Mouse (Mus musculus): ENCODE results near the gene Igfbpl1.

The Igfbpl1 gene

DNA sequence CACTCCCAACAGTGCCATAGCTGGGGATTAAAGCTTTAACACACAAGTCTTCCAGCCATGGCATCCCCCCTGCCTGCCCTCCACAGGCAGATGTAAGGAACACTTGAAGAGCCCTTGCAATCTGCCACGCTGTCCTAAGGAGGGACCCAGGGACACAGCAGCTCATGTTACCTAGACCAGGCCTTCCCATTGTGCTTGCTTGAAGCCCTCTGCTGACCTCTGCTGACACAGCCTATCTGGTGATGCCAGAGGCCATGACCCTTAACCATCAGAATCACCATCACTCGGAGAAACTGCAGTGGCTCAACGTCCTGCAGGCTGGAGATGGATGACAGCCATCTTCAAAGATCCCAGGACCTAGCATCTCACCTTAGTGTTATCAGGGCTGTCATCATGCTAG is 4.7 kb downstream of the Igfbpl1 start:
- no peak for DNase-seq

DNA sequence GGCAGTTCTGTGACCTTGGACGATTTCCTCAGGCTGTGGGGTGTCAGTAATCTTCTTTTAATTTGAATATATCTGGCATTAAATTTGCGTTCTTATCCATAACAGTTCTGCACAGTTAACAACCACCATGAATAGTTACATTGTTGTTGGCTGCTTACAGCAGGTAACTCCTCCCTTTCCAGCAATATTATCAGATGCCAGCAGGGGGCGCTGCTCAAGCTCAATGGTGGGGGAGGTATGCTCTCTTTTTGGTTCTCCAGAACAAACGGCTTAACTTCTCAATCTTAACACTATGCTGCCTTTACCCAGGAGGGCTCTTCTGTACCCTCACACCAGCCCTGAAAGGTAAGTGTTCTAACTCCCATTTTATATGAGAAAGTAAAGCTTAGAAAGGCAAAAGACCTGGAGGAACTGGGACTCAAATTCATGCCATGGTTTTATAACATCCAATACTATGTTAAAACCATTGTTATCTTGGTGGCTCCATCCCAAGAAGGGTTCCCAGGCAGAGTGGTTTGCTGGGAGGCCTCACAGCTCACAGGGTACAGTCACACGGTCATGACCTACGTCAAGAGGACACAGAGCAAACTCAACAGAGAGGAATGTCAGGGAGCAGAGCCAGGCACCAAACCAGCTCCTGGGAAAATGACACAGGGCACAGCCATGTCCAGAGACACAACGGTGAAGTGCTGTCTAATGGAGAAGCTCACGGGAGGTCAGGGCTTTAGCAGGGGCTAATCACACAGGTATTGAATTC is 6.5 kb downstream of the Igfbpl1 start:
- peak; percentile 88 to 89 for DNase-seq

GRCm38 (mm10) chr4:45819208-45819931 is 7.4 kb downstream of the Igfbpl1 start:
- peak; percentile 62 to 76 for DNase-seq

- no peak for DNase-seq
Observed at GRCm38 (mm10) chr4:45818814-45819207, 7.9 kb downstream of the Igfbpl1 start.

DNA sequence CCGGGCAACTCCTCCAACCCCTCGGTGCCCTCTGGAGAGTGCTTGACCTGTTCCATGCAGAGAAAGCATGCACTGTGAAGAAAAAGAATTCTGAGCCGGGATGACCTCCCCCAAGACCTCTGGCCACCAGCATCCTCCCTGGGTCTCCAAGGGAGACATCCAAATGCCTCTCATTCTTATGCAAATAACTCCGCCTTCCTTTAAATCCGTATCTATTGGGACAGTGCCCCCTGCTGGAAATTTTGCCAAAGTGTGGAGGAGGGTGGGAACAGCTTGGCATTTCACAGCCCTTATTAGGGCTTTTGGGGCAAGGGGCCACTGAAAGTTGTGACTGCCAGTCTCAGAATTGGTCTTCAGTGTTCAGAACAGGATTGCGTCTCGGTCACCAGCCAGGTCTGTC is 11.2 kb downstream of the Igfbpl1 start:
- DNase-seq, result peak; percentile 80 to 83

DNA sequence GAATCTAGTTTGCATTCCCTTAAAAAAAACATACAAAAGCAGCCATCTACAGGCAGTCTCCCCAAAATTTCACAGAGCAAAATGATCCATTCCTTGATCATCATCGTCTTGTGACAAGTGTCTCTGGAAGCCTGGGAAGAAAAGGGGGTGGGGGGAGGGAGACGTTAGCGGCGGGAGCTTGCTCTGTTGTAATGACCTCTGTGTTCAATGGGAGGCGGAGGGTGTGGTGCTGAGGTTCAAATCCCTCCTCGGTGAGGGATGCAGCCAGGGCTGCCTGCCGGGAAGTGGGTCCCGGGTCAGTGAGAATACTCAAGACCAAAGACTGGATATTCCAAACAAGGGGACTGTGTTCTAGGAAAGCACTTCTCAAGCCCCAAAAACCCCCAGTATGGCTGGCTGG is 15.5 kb downstream of the Igfbpl1 start:
- DNase-seq, result no peak

- no peak for DNase-seq
Observed at GRCm38 (mm10) chr4:45808034-45808433, 18.7 kb downstream of the Igfbpl1 start.

GRCm38 (mm10) chr4:45802900-45803299 is 23.8 kb downstream of the Igfbpl1 start:
- DNase-seq, result no peak

DNA sequence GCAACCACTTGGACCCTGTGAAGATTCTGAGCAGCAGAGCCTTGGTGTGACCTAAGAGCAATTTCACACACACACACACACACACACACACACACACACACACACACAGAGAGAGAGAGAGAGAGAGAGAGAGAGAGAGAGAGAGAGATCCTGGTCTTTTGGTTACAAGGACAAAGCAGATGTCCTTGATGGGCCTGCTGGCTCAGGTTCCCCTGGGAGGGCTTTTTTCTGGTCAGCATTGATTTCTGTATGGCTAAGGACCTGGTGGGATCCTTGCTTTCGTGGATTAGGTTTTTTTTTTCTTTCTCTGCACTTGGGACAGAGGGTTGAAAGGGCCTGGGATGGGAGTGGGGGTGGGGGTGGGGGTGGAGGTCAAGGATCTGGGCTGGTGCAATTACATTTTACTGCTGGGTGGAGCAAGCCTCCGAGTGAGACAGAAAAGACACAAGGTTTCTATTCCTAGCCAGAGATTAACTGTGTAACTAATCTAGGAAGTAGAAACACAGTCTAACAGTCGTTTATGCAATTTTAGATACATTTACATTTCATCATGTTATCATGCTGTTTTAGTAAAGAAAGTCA is 26.7 kb downstream of the Igfbpl1 start:
- no peak for DNase-seq

DNA sequence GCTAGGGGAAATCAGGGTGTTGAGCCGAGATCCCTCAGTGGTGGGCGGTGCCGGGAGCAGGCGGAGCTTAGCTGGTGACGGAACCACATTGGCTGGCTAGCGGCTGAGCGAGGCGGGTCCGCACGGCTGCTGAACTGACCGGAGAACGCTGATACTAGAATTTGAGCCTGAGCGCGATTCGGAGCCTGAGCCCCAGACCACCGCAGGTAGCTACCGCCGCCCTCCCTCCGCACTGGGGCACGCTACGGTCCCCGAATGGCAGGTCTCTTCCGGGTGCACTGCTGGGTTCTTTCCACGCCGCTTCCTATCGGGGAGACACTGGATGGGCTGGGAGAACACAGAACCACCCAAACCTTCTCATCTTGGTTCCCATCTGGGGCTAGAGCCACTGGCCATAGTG is 27.8 kb downstream of the Igfbpl1 start, which contains the start of gene Aldh1b1:
Aldh1b1 (plus strand) TSS at position 59 of the 400 bp plus-strand sequence.
- DNase-seq, result peak; percentile 77 to 87

DNA sequence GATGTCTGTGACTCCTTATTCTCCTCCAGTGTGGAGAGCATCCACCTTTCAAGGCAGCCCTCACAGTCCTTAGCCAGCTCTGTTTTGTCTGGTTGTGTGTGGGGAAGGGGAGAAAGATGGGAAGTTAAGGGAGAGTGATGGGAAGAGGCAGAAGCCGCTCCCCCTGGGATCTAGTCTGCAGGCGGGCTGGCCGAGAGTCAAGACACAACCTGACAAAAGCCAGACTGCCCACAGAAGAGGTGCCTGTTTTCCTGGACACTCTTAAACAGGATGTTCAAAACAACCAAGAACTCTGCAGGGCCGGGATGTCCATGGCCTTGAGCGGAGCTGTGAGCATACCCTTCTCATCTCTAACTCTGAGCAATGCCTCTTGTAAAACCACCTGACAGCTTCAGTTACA is 30.0 kb downstream of the Igfbpl1 start:
- no peak for DNase-seq

- DNase-seq, result no peak
Observed at GRCm38 (mm10) chr4:45795191-45795811, 31.4 kb downstream of the Igfbpl1 start.

- no peak for DNase-seq
Observed at GRCm38 (mm10) chr4:45790018-45790417, 36.7 kb downstream of the Igfbpl1 start.

GRCm38 (mm10) chr4:45789263-45789958 is 37.3 kb downstream of the Igfbpl1 start:
- DNase-seq, result peak; percentile 94 to 97

GRCm38 (mm10) chr4:45788446-45789081 is 38.2 kb downstream of the Igfbpl1 start:
- DNase-seq, result peak; percentile 31 to 57

DNA sequence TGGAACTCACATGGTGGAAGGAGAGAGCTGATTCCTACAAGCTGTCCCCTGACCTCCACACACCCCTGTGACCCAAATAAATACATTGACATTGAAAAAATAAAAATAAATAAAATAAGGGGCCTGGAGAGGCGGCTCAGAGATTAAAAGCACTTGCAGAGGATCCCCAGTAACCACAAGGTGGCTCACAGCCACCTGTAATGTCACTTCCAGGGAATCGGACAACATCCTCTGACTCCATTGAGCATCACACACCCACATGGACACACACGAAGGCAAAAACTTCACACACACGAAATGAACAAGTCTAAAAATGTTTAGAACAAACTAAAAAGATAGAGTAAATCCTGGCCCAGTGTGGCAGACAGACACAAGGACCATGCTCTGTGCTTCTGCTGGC is 40.0 kb downstream of the Igfbpl1 start:
- DNase-seq, result no peak

GRCm38 (mm10) chr4:45785959-45786358 is 40.8 kb downstream of the Igfbpl1 start:
- peak; percentile 82 to 87 for DNase-seq

DNA sequence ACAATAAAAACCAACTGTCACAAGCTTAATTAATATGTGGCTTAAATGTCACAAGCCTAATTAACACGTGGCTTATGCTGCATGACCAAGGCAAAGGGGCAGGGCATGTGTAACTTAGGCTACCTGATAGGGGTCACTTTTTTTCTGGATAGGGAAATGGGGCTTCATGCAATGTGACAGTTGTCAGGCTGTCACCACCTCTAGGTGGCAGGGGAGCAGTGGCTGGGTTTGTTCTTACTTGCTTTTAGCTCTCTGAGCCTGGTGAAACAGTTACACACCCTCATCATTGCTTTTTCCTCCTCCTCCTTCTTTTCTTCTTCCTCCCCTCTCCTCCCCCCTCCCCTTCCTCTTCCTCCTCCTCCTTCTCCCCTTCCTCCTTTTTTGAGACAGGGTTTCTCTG is 43.1 kb downstream of the Igfbpl1 start:
- DNase-seq, result no peak

GRCm38 (mm10) chr4:45771619-45772018 is 55.1 kb downstream of the Igfbpl1 start:
- peak; percentile 79 to 82 for DNase-seq

GRCm38 (mm10) chr4:45771173-45771572 is 55.5 kb downstream of the Igfbpl1 start:
- DNase-seq, result no peak

- DNase-seq, result no peak
Observed at GRCm38 (mm10) chr4:45770638-45771033, 56.1 kb downstream of the Igfbpl1 start.
